Mouse (Mus musculus) lung, postnatal 0 days (tissue): ENCODE results near the gene Tent5b.
A peak's percentile ranks its signal among the peaks of the same experiment; 100 is the strongest.

ENCODE experiments used
- CTCF ChIP-seq: IDR thresholded peaks from 2 replicates; pipeline ENCODE4 v1.5.1; 2016; ENCODE audit warnings: antibody characterized with exemption, mild to moderate bottlenecking
- EP300 ChIP-seq: IDR thresholded peaks from 2 replicates; pipeline ENCODE4 v1.6.1; 2016; ENCODE audit warnings: antibody characterized with exemption, mild to moderate bottlenecking, control low read depth

DNA sequence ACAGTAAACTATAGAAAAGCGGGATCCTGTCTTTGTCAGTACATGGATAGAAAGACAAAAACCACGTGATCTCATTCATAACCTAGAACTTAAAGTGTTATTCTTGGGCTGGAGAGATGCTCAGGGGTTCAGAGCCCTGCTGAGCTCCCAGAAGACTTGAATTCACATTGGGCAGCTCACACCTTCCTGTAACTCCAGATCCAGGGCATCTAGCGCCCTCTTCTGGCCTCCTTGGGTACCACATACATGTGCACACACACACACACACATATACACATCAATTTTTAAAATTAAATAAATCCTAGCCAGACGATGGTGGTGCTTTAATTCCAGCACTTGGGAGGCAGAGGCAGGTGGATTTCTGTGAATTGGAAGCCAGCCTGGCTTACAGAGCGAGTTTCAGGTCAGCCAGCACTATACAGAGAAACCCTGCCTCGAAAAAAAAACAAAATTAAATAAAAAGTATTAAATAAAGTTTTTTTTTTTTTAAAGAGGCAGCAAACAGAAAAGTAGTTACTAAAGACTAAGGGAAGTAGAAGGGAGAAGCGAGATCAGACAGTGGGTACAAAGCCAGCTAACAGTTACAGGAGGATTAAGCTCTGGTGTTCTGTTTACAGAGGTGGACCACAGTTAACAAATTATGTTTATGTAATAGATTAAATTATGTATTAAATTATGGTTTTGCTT is 8.7 kb upstream of the Tent5b start:
- TF ChIP-seq EP300, result no peak
- peak; percentile 22; the same call in 1 of the 2 replicates for TF ChIP-seq CTCF
